Mouse (Mus musculus): ENCODE results near the gene Tsacc.
A peak's percentile ranks its signal among the peaks of the same experiment; 100 is the strongest.

Gene Tsacc

DNA sequence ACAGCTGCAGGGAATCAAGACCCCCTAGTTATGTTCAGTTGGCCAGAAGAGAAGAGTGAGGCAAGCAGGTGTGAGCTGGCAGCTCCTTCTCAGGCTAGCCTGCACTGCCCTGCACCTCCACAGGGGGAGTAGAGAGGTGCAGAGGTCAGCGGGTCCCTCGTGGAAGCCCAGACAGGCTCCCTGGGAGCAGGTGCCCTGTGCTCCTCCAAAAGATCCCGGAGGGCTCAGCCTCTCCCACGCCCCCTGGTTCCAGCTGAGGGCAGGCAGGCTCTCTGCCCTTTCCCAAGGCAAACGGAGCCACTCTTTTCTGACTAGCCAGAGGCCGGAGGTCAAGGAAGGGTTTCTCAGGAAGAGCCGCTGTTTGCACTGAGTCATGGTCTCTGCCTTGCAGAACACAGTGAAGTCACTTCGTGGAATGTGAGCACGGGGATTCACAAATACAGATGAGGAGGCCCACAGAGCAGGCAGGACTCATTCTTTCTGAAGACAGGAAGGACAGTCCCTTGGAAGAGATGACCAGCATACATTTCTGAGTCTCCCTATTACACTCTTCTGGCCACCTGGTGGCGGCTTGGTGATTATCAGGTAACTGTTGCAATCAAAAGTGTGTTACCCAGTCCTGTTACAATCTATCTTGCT is 59.1 kb downstream of the Tsacc start:
- DNase-seq = peak; percentile 76 to 81

DNA sequence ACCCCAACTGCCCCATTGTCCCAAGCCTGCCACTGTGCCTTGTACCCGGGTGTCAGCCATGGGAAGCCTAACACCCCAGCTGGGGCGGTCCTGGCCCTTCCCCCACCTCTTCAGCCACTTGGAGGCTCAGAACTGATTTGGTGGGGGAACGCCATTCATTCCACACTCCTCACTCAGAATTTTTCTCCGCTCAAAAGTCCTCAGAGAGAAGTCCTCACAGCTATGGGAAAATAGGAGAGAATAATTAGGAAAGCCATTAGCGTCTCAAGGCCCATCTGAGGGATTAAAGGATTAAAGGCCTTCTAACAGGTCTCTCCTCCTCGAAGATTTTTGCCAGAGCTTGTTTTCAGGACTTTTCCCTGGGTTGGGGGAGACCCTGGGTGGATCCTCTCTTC is 59.6 kb downstream of the Tsacc start:
- peak in 1 of 2 experiments; percentile 18 for DNase-seq

DNA sequence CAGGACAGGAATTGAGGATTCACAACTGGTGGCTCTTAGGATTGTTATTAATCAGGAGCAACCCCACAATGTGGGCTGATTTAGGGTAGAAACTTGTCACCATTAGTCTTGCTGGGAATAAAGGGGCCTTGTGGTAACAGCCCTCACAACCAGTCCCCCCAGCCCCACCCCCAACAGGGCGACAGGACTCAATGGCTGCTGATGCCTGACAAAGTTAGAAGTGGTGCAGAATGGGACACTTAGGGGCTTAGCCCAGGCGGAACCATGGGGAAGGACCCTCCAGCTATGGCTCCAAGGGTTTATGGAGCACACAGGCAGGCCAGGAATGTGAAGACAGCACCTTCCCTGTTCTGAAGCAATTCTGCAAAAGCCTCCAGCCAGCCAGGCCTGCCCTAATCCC is 61.2 kb downstream of the Tsacc start:
- DNase-seq = no peak

DNA sequence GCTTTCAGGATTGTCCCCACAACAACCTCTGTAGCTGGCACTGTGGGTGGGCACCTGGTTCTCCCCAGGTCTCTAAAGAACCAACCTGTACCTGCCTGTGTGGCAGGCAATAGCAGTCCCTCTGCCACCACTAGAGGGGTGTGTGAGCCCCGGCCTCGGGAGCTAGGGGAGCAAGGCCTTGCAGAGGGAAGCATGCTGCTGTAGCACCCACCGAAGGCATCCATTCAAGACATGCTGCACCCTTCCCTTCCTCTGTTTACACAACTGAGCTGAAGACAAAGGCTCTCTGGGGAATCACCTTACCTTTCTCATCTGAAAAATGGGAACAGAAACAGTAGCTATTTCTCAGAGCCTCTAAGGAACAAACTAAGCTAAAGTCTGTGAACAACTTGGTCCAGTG is 61.6 kb downstream of the Tsacc start:
- DNase-seq = peak; percentile 77 to 78

DNA sequence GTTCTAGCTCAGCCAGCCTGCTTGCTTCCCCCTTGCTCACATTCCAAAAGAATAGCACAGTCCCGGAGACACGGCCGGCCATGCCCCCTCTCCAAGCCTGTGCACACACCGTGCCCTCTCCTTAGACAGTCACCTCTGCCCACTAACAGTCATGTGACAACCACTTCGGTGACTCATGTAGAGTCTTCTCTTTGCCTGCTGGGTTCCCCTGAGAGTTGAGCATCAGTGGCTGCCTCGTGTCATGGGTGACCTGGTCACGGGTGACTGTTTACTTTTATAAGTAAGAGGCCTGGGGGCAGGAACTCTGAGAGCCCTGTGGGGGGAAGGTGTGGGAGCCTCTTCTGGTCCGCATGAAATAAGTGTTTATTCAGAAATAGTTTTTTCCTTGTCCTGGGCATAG is 62.8 kb downstream of the Tsacc start:
- DNase-seq = peak in 1 of 2 experiments; percentile 22

DNA sequence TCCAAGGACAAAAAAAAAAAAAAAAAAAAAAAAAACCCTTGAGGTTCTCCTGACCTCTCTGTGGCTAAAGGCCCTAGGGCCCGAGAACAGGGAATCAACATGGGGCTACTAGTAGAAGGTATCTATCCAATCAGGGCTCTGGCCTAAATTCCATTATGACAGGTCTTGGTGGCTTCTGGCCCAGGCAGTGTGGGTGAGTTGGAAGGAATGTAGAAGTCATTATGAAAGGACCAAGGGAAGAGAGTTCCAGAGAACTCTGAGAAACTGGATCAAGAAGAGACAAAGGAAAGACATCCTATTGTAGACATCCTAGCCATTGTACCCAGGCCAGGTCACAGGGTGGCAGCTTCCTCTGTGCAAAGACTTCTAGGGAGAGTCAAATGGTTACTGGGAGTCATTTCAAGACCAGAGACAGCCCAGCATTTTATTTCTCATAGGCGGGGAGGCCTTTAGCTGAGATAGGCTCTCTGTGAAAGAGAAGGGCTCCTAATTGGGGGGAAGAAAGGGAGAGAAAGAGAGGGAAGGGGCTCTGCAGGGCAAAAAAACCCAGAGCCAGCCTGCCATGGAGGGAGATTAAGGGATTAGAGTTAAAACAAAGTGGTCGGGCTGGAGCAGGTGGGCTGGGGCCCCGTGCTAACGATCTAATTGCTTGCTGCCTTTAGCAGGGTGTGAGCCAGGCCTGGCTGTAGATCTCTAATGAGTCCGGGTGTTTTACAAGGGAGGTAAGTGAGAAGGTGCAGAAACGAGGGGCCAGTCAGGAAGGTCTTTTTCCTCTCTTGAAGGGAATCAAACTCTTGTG is 63.7 kb downstream of the Tsacc start:
- DNase-seq = peak in 1 of 2 experiments; percentile 64
